Mouse (Mus musculus): ENCODE data around the gene H3f3a. TPM values are rescaled to one million over a fixed set of nuclear protein-coding genes. Genes with fewer than 3 reads are reported as not detected.
A peak's percentile ranks its signal among the peaks of the same experiment; 100 is the strongest.

Gene H3f3a
- polyA plus RNA-seq, 1 experiment from 2014 or later = 4,178 TPM

GRCm38 (mm10) chr1:180798660-180799059 lies 15.1 kb downstream of the H3f3a start:
- 90% methylated on average over 5 of the region's 5 CpGs for WGBS

DNA sequence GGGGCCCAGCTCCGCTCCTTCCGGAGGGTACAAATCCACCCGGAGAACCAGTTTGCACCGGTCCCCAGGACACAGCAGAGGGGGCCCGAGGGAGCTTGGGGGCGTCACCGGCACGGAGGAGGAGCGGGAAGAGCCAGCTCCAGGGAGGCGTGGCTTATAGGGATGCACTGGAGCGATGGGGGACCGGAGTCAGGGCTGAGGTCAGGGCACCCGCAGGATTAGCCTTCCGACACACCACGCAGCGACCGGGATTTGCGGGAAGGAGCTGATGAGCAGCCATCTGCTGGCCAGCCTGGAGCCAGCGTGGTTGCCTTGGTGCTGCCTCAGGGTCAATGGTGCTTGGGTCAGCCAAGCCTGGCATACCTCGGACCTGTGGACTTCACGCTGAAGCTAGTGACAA lies 19.6 kb downstream of the H3f3a start:
- Histone ChIP-seq H3K4me3 (replicated peaks) (peak overlapping the region; percentile 38), H3K36me3 (no peaks in the 10 kb centered on the region), H3K4me2 (replicated peaks) (peak overlapping the region; percentile 71), H3K4me1 (replicated peaks) (peaks cover 10% of the 10 kb centered on the region), H3K9me3 (no peaks in the 10 kb centered on the region), H3K9ac (replicated peaks) (peak overlapping the region; percentile 60), H3K27me3 (peaks cover 13% of the 10 kb centered on the region; the same call in 1 of the 2 replicates), H3K27ac (no peak overlapping the region)
- ATAC-seq = peak; percentile 86
- 0% methylated on average over 21 of the region's 21 CpGs for WGBS

More at GRCm38 (mm10) chr1:180798660-180799059, 15.1 kb downstream of the H3f3a start:
- Histone ChIP-seq H3K4me2 (replicated peaks) (no peak overlapping the region), H3K4me3 (replicated peaks) (no peak overlapping the region), H3K9me3 (no peaks in the 10 kb centered on the region), H3K9ac (replicated peaks) (no peak overlapping the region), H3K36me3 (peaks cover 33% of the 10 kb centered on the region), H3K27ac (no peak overlapping the region), H3K27me3 (0 out of 2 replicates have a peak, but pooled peaks cover 4% of the 10 kb centered on the region), H3K4me1 (replicated peaks) (peaks cover 9% of the 10 kb centered on the region)
- no peak for ATAC-seq

DNA sequence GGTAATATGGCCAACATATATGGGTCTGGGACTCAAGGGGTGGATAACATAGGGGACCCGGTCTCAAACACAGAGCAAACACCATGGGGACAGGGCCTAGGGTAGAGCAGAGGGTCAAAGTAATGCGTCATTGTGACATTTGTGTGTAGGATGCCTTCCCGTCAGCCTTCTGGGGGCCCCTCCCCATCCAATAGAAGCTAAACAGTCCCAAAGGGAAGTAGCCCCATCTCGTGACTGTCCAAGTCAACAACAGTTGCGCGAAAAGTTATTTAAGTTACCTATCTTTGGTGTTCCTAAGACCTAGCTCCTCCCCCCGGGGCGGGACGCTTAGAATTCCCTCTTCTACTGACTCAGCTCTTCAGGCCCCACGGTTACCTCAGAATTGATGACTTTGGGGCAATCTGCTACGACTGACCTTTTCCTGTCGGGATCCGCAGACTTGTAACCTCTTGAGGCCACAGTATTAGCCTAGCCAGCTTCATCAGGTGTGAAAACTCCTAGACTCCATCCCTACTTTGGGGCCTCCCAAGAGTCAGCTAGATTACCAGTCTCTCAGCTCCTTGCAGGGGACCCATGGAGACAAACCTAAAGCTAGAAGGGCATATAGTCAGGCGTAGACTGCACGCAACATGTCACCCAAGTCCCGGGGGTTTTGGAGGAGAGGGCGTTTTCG lies 20.2 kb downstream of the H3f3a start:
- Histone ChIP-seq H3K4me3 (replicated peaks) (peak overlapping the region; percentile 38), H3K9me3 (no peaks in the 10 kb centered on the region), H3K4me2 (replicated peaks) (peak overlapping the region; percentile 71), H3K27ac (no peak overlapping the region), H3K4me1 (replicated peaks) (peaks cover 10% of the 10 kb centered on the region), H3K36me3 (no peaks in the 10 kb centered on the region), H3K9ac (replicated peaks) (peak overlapping the region; percentile 60), H3K27me3 (peaks cover 13% of the 10 kb centered on the region; the same call in 1 of the 2 replicates)
- WGBS = 12% methylated on average over 18 of the region's 18 CpGs
- ATAC-seq = peak; percentile 13

DNA sequence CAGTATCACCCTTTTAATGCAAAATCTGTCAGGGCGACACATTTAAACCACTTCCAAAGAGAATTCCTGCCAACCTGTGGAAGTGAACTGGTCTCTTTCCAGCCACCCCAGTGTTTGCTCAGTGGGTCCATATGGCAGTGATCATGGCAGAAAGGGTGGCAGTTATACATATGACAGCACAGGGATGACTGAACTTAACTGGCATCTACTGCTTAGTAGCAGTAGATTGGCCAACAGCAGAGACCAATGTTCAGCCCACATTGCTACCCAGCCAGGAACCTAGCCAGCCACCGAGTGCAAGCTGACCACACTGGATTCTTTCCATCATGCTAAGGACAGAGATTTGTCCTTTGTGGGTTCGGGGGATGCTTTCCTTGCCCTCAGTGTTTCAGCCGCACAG lies 20.9 kb downstream of the H3f3a start:
- 92% methylated on average over 4 of the region's 4 CpGs for WGBS

DNA sequence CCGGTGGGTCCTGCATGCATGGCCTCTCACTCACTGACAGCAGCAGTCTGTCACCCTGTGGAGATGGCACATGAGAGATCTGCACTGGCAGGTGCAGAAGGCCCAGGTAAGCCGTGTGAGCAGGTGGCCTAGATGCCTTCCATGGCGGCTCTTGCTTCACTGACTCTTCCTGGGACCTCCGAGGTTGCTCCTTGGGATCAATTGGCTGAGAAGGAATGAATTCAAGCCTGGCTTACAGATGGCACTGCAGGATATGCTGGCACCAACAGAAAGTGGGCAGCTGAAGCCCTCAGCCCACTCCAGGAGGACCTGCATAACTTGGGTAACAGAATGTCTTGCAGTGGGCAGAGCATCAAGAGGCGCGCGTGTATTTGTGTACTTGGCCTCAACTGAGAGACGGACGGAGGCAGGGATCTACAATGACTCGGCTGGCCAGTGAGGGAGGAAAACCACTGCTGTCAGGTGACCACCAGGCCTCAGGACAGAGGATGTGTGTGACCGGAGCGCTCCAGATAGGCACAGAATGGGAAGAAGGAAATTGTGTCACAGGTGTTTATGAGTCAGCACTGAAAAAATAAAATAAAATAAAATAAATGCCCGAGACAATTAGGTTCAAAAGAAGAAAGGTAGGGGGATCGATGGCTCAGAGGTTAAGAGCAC lies 21.8 kb downstream of the H3f3a start:
- Histone ChIP-seq H3K4me3 (replicated peaks) (no peak overlapping the region), H3K4me2 (replicated peaks) (no peak overlapping the region), H3K4me1 (replicated peaks) (peaks cover 10% of the 10 kb centered on the region), H3K9ac (replicated peaks) (no peak overlapping the region), H3K27me3 (peaks cover 13% of the 10 kb centered on the region; the same call in 1 of the 2 replicates), H3K36me3 (no peaks in the 10 kb centered on the region), H3K9me3 (no peaks in the 10 kb centered on the region), H3K27ac (no peak overlapping the region)
- no peak for ATAC-seq
- WGBS = 89% methylated on average over 14 of the region's 14 CpGs

More for the DNA sequence above, 20.9 kb downstream of the H3f3a start:
- Histone ChIP-seq H3K9me3 (no peaks in the 10 kb centered on the region), H3K27me3 (peaks cover 13% of the 10 kb centered on the region; the same call in 1 of the 2 replicates), H3K4me2 (replicated peaks) (no peak overlapping the region), H3K4me1 (replicated peaks) (peaks cover 10% of the 10 kb centered on the region), H3K4me3 (replicated peaks) (no peak overlapping the region), H3K27ac (no peak overlapping the region), H3K36me3 (no peaks in the 10 kb centered on the region), H3K9ac (replicated peaks) (no peak overlapping the region)
- no peak for ATAC-seq

- no peak overlapping the region for H3K9ac ChIP-seq (replicated peaks)
- no peak overlapping the region for H3K4me3 ChIP-seq (replicated peaks)
- ATAC-seq = no peak
- H3K36me3 ChIP-seq = no peaks in the 10 kb centered on the region
- WGBS = 14% methylated on average over 3 of the region's 3 CpGs
- H3K27me3 ChIP-seq = peaks cover 6% of the 10 kb centered on the region
- no peak overlapping the region for H3K4me2 ChIP-seq (replicated peaks)
- H3K9me3 ChIP-seq = no peaks in the 10 kb centered on the region
- H3K27ac ChIP-seq = no peak overlapping the region
- peaks cover 4% of the 10 kb centered on the region; the same call in 1 of the 2 replicates for H3K4me1 ChIP-seq (replicated peaks)
Measured at GRCm38 (mm10) chr1:180783580-180783928, 30.2 kb downstream of the H3f3a start.

DNA sequence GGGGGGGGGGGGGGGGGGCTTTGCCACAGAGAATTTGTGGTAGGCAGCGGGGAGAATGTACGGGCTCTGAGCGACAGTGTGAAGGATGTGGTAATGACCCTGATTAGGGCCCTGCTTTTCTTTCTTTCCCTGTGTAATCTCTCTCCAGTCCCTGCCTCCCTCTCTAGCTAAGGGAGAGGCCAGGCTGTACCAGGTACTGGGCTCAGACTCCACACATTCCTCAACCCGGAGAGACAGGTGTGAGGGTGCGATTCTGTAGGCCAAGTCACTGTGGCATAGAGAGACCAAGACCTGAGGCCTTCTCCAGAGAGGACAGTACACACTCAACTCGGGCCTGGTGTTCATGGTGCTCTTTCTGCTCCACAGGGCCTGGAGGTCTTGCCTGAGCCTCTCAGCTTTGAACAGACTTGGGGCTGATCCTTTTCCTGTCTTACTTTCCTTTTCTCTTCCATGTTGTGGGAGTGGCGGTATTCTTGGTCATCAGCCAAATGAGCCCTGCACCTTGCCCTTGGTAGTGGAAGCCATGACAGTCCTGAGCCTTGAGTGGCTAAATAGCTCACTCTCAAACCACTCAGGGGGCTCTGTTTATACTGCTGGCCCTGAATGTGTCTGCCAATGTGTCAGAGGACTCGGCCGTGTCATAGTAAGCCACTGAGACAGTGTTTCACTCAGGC lies 30.7 kb downstream of the H3f3a start:
- Histone ChIP-seq H3K27ac (no peak overlapping the region), H3K27me3 (peaks cover 6% of the 10 kb centered on the region), H3K4me1 (replicated peaks) (peaks cover 6% of the 10 kb centered on the region), H3K9me3 (no peaks in the 10 kb centered on the region), H3K4me2 (replicated peaks) (no peak overlapping the region), H3K36me3 (no peaks in the 10 kb centered on the region), H3K9ac (replicated peaks) (no peak overlapping the region), H3K4me3 (replicated peaks) (no peak overlapping the region)
- ATAC-seq = no peak
- 62% methylated on average over 9 of the region's 9 CpGs for WGBS

GRCm38 (mm10) chr1:180781250-180781649 lies 32.5 kb downstream of the H3f3a start:
- ATAC-seq = no peak
- Histone ChIP-seq H3K4me1 (replicated peaks) (peaks cover 17% of the 10 kb centered on the region), H3K27me3 (peaks cover 6% of the 10 kb centered on the region), H3K9ac (replicated peaks) (no peak overlapping the region), H3K9me3 (no peaks in the 10 kb centered on the region), H3K27ac (no peak overlapping the region), H3K36me3 (no peaks in the 10 kb centered on the region), H3K4me2 (replicated peaks) (no peak overlapping the region), H3K4me3 (replicated peaks) (no peak overlapping the region)
- 87% methylated on average over 5 of the region's 5 CpGs for WGBS

DNA sequence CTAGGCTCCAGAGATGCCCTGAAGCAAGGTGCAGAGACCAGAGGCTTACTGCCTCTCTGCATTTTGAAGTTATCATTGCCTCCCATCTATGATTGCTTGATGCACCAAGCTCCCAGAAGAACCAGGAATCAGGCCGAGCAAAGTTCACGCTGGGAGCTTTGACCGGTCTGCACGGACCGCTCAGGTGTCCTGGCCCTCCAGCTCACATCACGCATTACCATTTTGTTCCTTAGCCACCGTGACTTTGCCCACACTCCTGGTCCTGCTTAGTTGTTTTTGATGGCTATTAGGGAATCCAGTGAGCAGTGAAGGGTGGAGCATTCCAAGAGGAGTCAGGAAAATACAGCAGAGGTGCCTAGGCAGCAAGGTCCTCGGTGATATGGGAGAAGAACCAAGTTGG lies 33.5 kb downstream of the H3f3a start:
- Histone ChIP-seq H3K4me3 (replicated peaks) (no peak overlapping the region), H3K4me1 (replicated peaks) (peaks cover 26% of the 10 kb centered on the region), H3K9me3 (no peaks in the 10 kb centered on the region), H3K27ac (no peak overlapping the region), H3K27me3 (peaks cover 6% of the 10 kb centered on the region), H3K36me3 (no peaks in the 10 kb centered on the region), H3K9ac (replicated peaks) (no peak overlapping the region), H3K4me2 (replicated peaks) (no peak overlapping the region)
- WGBS = 91% methylated on average over 8 of the region's 8 CpGs
- no peak for ATAC-seq

DNA sequence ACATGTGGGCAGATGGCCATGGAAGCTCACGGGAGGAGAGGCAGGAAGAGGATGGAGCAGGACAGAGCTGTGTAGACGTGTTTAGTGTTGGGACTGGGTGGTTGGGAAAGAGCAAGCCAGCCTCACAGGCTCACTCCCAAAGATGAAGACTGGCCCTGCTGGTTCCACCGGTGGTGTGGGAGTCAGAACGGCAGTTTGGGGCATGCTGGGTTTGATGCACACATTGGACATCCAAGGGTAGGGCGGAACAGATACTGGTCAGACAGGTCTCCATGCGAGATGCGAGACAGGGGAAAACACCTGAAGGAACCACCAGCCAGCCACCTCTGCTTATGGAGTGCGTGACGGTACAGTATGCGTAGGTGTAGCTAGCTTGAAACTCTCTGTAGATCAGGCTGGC lies 34.8 kb downstream of the H3f3a start:
- Histone ChIP-seq H3K4me3 (replicated peaks) (no peak overlapping the region), H3K9me3 (no peaks in the 10 kb centered on the region; the same call in 1 of the 2 replicates), H3K4me1 (replicated peaks) (peaks cover 27% of the 10 kb centered on the region), H3K36me3 (no peaks in the 10 kb centered on the region), H3K27ac (no peak overlapping the region), H3K4me2 (replicated peaks) (peak overlapping the region; percentile 96; the same call in 1 of the 2 replicates), H3K27me3 (peaks cover 6% of the 10 kb centered on the region), H3K9ac (replicated peaks) (no peak overlapping the region)
- ATAC-seq = no peak
- WGBS = 81% methylated on average over 10 of the region's 10 CpGs

GRCm38 (mm10) chr1:180778403-180778754 lies 35.4 kb downstream of the H3f3a start:
- peak; percentile 49 for ATAC-seq
- Histone ChIP-seq H3K4me3 (replicated peaks) (peak overlapping the region; percentile 67), H3K4me2 (replicated peaks) (peak overlapping the region; percentile 96), H3K36me3 (no peaks in the 10 kb centered on the region), H3K9ac (replicated peaks) (peak overlapping the region; percentile 85), H3K9me3 (no peaks in the 10 kb centered on the region; the same call in 1 of the 2 replicates), H3K4me1 (replicated peaks) (peaks cover 24% of the 10 kb centered on the region), H3K27ac (peak overlapping the region; percentile 88), H3K27me3 (peaks cover 6% of the 10 kb centered on the region)
- under 1% methylated on average over 13 of the region's 13 CpGs for WGBS
